Mouse (Mus musculus) neural tube, embryonic 11.5 days (tissue): ENCODE measurements around the gene Ttc5. TPM values are rescaled to one million over a fixed set of nuclear protein-coding genes. Genes with fewer than 3 reads are reported as not detected.
"Not testable (repeated sequence)": the region's sequence is repeated elsewhere in the genome, so short reads cannot be mapped to it uniquely, and the experiment has no call there.

Experiments
- ATAC-seq: fragments of 200-750 bp; cut with Nextera tagmentation; 2 replicates; pipeline ENCODE4 v1.8.0; 2017; ENCODE audit warnings: moderate number of reproducible peaks, mild to moderate bottlenecking, moderate TSS enrichment, moderate library complexity; ENCODE audit not compliant: insufficient read depth, low FRiP score, low TSS enrichment
- DNase-seq: peaks from one replicate; pipeline ENCODE4 v3.0.0-alpha.2; 2015; ENCODE audit warnings: low spot score
- H3K27ac ChIP-seq: fragments of 300-500 bp; sonication (generic); 2 replicates; pipeline ENCODE4 v1.5.1; 2014; ENCODE audit warnings: low read depth, mild to moderate bottlenecking, low read length
- H3K27me3 ChIP-seq: fragments of 300-500 bp; sonication (generic); 2 replicates; pipeline ENCODE4 v1.6.1; 2014; ENCODE audit warnings: mild to moderate bottlenecking, low read length, mixed read lengths; ENCODE audit not compliant: control insufficient read depth, insufficient read depth
- H3K36me3 ChIP-seq: fragments of 300-500 bp; sonication (generic); 2 replicates; pipeline ENCODE4 v1.6.1; 2014; ENCODE audit warnings: mild to moderate bottlenecking, low read length, moderate library complexity, mixed read lengths; ENCODE audit not compliant: control insufficient read depth, insufficient read depth
- H3K4me1 ChIP-seq: fragments of 300-500 bp; sonication (generic); 2 replicates; pipeline ENCODE4 v1.6.1; 2014; ENCODE audit warnings: low read length, mixed read lengths; ENCODE audit not compliant: control insufficient read depth, insufficient read depth
- H3K4me2 ChIP-seq: fragments of 300-500 bp; sonication (generic); 2 replicates; pipeline ENCODE4 v1.6.1; 2014; ENCODE audit warnings: low read depth, mild to moderate bottlenecking, moderate library complexity
- H3K4me3 ChIP-seq: fragments of 300-500 bp; sonication (generic); 2 replicates; pipeline ENCODE4 v1.5.1; 2014; ENCODE audit warnings: low read depth, low read length
- H3K9ac ChIP-seq: fragments of 300-500 bp; sonication (generic); 2 replicates; pipeline ENCODE4 v1.6.1; 2014; ENCODE audit warnings: mild to moderate bottlenecking, low read length
- H3K9me3 ChIP-seq: fragments of 300-500 bp; sonication (generic); 2 replicates; pipeline ENCODE4 v1.6.1; 2016; ENCODE audit warnings: low read length; ENCODE audit not compliant: control insufficient read depth
- WGBS: fragments of 180-500 bp; shearing (Covaris S2); extraction: QIAGEN DNeasy Blood & Tissue Kit; methylation state at CpG from one replicate; pipeline ENCODE4 v1.1.7; 2014; 5-methylcytosine and 5-hydroxymethylcytosine counted together
- polyA plus RNA-seq: library from polyadenylated mRNA; unstranded; fragments of >200 nt; fragmentation: Nextera tagmentation; extraction: Ambion mirVana; gene quantifications from 2 replicates; pipeline ENCODE4 v1.2.1, GENCODE M21; 2014

Ttc5 gene
- polyA plus RNA-seq, 1 experiment from 2014 or later, result 100 TPM

DNA sequence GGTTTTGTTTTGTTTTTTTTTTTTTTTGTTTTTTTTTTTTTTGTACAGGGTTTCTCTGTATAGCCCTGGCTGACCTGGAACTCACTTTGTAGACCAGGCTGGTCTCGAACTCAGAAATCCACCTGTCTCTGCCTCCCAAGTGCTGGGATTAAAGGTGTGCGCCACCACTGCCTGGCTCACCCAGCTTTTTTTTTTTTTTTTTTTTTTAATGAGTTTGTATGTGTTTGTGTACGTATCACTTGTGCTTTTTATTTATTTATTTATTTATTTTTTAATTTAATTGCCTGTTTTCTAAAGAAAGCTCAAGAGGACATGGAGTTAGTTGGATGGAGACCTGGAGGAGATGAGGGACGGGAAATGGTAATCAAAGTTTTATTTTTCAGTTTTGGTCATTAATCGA is 21.1 kb upstream of the Ttc5 start:
- not testable (repeated sequence) for DNase-seq

DNA sequence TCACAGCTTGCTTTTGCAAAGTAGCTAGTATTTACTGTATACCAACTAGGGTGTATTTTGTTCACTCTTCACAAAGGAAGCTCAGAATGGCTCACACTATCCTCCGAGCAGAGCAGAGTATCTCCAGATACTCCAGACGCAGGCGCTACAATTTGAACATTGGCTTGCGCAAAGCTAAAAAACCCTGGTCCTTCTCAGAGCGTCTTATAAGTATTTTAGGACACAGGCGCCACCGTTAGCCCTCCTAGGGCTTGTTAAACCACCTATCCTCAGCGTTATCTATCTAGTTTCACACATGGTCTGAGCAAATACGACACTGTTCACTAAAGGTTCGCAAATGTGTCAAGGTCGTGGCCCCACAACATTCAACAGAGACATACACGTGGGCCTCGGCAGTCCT is 19.4 kb upstream of the Ttc5 start:
- Histone ChIP-seq H3K36me3 (no peaks in the 10 kb centered on the region), H3K4me1 (no peaks in the 10 kb centered on the region), H3K27ac (no peak overlapping the region), H3K4me3 (no peak overlapping the region), H3K9me3 (no peaks in the 10 kb centered on the region), H3K4me2 (no peak overlapping the region), H3K27me3 (no peaks in the 10 kb centered on the region), H3K9ac (no peak overlapping the region)
- DNase-seq (no peak), ATAC-seq (no peak)
- 73% methylated on average over 13 of the region's 13 CpGs for WGBS

More for the DNA sequence above, 21.1 kb upstream of the Ttc5 start:
- H3K27me3 ChIP-seq, H3K9ac ChIP-seq, H3K4me2 ChIP-seq, ATAC-seq, H3K4me3 ChIP-seq, H3K27ac ChIP-seq, H3K36me3 ChIP-seq, H3K4me1 ChIP-seq, H3K9me3 ChIP-seq: not testable (repeated sequence)
- WGBS, result 88% methylated on average over 5 of the region's 5 CpGs

DNA sequence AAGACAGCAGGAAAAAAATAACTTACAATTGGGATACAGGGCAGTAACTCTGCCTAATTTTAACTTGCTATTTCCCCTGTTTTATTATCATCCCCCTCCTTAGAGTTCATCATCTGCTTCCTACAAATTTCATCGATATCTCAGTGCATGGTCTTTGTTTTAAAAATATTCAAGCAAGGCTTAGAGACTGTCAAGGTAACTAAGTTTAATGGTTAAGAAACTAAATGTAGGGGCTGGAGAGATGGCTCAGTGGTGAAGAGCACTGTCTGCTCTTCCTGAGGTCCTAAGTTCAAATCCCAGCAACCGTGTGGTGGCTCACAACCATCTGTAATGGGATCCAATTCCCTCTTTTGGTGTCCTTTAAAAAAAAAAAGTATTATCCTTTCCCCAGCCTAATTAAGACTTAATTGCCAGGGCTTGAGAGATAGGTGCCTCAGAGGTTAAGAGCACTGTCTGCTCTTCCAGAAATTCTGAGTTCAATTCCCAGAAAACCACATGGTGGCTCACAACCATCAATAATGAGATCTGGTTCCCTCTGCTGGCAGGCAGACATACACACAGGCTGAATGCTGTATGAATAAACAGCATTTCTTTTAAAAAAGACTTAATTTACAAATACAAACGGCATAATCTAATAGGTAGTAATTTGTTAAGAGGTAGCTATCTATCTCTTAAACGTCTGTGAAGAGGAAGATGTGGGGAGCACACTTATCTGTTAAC is 17.7 kb upstream of the Ttc5 start:
- no peaks in the 10 kb centered on the region for H3K9me3 ChIP-seq
- H3K36me3 ChIP-seq, result no peaks in the 10 kb centered on the region
- no peak for ATAC-seq
- no peak overlapping the region for H3K27ac ChIP-seq
- H3K4me2 ChIP-seq, result no peak overlapping the region
- 68% methylated on average over 4 of the region's 4 CpGs for WGBS
- no peak overlapping the region for H3K4me3 ChIP-seq
- no peak overlapping the region for H3K9ac ChIP-seq
- DNase-seq, result no peak
- H3K27me3 ChIP-seq, result no peaks in the 10 kb centered on the region
- H3K4me1 ChIP-seq, result no peaks in the 10 kb centered on the region

DNA sequence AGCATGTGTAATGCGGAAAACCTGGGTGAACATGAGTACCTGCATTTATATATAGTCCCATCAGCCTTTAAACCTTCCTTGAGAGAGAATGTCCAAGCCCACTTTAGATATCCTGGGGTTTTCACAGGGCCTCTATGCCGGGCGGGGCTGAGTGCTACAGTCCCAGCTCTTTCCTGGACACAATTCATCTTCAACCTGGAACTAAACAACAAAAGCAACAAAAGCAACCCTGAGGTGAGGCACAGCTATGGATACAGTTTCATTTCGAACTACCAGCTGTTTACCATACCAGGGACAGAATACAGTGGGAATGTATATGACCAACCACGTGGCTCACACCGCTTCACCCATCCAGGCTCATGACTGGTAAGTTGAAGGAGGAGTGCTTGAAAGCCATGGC is 17.1 kb upstream of the Ttc5 start:
- H3K27ac ChIP-seq, result no peak overlapping the region
- no peaks in the 10 kb centered on the region for H3K4me1 ChIP-seq
- no peak overlapping the region for H3K4me3 ChIP-seq
- no peak for DNase-seq
- no peak overlapping the region for H3K9ac ChIP-seq
- WGBS, result 83% methylated on average over 6 of the region's 6 CpGs
- no peaks in the 10 kb centered on the region for H3K36me3 ChIP-seq
- H3K4me2 ChIP-seq, result no peak overlapping the region
- no peak for ATAC-seq
- H3K27me3 ChIP-seq, result no peaks in the 10 kb centered on the region
- no peaks in the 10 kb centered on the region for H3K9me3 ChIP-seq

DNA sequence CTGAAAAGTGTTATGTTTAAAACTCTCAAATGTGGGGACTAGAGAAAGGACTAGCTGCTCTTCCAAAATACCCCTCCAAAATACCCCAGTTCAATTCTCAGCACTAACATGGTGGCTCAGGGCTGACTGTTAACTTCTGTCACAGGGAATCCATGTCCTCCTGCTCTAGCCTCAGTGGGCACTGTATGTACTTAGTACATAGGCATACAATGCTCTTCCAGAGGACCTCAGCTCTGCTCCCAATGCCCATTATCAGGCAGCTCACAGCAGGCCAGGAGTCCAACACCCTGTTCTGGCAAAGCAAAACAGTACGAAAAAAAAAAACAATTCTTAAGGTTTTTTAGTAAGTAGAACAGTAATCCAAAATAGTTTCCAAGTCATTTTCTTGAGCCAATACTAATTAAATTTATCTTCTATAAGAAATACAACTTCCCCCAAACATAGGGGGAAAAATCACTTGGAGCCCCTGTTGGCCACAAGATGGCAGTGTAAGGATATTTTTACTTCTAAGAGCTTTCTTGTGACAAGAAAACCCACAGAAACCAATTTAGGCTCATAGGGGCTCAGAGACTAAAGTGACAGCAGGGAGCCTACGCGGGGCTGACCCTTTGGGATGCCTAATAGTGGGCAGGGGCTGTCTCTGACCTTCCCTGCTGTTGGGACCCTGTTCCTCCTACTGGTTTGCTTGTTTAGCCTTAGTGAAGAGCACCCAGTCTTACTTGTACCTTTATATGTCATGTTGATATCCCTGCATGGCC is 14.4 kb upstream of the Ttc5 start:
- Histone ChIP-seq H3K4me2 (no peak overlapping the region), H3K4me3 (no peak overlapping the region)
- 5% methylated on average over 3 of the region's 3 CpGs for WGBS

DNA sequence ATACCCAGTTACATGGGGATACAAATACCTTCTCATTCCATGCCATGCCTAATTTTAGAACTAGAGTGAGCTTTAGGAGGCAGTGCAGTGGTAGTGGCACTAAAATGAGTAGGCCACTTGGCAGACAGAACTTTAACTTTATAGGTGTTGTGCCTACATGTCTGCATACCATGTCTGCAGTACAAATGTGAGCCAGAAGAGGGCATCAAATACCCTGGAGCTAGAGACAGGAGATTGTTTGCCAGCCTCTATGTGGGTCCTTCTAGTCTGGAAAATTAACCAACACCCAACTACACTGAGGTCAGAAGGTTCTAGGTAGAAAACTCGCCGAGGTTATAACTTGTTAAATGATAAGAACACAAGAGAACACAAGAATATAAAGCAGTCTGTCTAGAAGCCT is 13.2 kb upstream of the Ttc5 start:
- H3K27ac ChIP-seq, result no peak overlapping the region
- no peaks in the 10 kb centered on the region for H3K4me1 ChIP-seq
- H3K9ac ChIP-seq, result no peak overlapping the region
- 66% methylated on average over 2 of the region's 2 CpGs for WGBS
- H3K36me3 ChIP-seq, result no peaks in the 10 kb centered on the region
- H3K27me3 ChIP-seq, result no peaks in the 10 kb centered on the region
- DNase-seq (no peak), ATAC-seq (no peak)
- H3K4me3 ChIP-seq, result no peak overlapping the region
- H3K4me2 ChIP-seq, result no peak overlapping the region
- no peaks in the 10 kb centered on the region for H3K9me3 ChIP-seq

More for the DNA sequence above, 14.4 kb upstream of the Ttc5 start:
- 0 out of 2 replicates have a peak, but pooled peaks have one; percentile 23 for ATAC-seq
- Histone ChIP-seq H3K36me3 (no peaks in the 10 kb centered on the region), H3K27me3 (no peaks in the 10 kb centered on the region), H3K9me3 (no peaks in the 10 kb centered on the region), H3K27ac (no peak overlapping the region), H3K4me1 (no peaks in the 10 kb centered on the region), H3K9ac (no peak overlapping the region)
- peak; percentile 61 for DNase-seq

DNA sequence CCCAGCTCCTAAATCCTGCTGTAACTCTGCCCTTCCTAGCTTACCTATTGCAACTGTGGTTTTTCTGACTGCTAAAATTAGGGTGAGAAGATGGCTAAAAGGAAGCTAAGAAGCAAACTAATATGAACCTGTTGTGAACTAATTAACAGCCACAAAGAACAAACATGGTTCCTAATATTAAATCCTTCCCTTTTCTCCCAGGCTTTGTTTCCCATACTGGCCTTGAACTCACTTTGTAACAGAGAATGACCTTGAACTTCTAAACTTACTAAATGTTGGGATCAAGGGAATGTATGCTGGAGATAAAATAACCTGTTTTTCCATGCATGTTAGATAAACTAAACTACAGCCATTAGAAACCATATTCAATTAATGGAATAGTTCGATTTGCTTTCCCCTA is 11.1 kb upstream of the Ttc5 start:
- Histone ChIP-seq H3K4me1 (no peaks in the 10 kb centered on the region), H3K27ac (no peak overlapping the region), H3K9me3 (no peaks in the 10 kb centered on the region), H3K36me3 (no peaks in the 10 kb centered on the region), H3K4me3 (no peak overlapping the region), H3K4me2 (no peak overlapping the region), H3K9ac (no peak overlapping the region), H3K27me3 (no peaks in the 10 kb centered on the region)
- DNase-seq (no peak), ATAC-seq (no peak)
- 84% methylated on average over 1 of the region's 1 CpGs for WGBS

DNA sequence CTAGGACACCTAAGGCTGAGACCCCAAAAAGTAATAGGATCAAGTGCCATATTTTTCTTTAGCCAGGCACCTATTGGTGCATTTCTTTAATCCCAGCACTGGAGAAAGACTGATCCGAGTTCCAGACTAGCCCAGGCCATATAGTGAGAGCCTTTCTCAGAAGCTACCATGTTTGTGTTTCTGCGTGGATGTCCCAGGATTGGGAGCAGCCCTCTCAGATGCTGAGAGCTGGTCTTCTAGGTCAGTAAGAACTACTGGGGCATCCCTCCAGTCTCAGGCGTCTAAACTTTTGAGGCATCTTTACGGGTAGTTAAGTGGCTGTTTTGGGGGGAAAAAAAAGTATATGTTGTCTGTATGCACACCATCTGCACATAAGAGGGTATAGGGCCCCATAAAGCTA is 10.6 kb upstream of the Ttc5 start:
- Histone ChIP-seq H3K27ac (no peak overlapping the region), H3K9ac (no peak overlapping the region), H3K9me3 (no peaks in the 10 kb centered on the region), H3K27me3 (no peaks in the 10 kb centered on the region), H3K4me1 (no peaks in the 10 kb centered on the region), H3K4me3 (no peak overlapping the region), H3K4me2 (no peak overlapping the region), H3K36me3 (no peaks in the 10 kb centered on the region)
- no peak for ATAC-seq
- DNase-seq, result no peak
- 90% methylated on average over 4 of the region's 4 CpGs for WGBS
